Mouse (Mus musculus) limb, embryonic 14.5 days (tissue): ENCODE measurements around the gene Rnf103. TPM values are rescaled to one million over a fixed set of nuclear protein-coding genes. Genes with fewer than 3 reads are reported as not detected.

Experiments
- ATAC-seq: fragments of 200-750 bp; cut with Nextera tagmentation; 2 replicates; pipeline ENCODE4 v1.8.0; 2017; ENCODE audit warnings: low read depth, moderate number of reproducible peaks, moderate TSS enrichment; ENCODE audit not compliant: low FRiP score
- DNase-seq: peaks from one replicate; pipeline ENCODE4 v3.0.0-alpha.2; 2015; ENCODE audit warnings: low spot score
- H3K27ac ChIP-seq: fragments of 300-500 bp; sonication (generic); replicated peaks from 2 replicates; pipeline ENCODE4 v1.5.1; 2014; ENCODE audit warnings: low read depth, mild to moderate bottlenecking, low read length, moderate library complexity, mixed read lengths
- H3K27me3 ChIP-seq: fragments of 300-500 bp; sonication (generic); 2 replicates; pipeline ENCODE4 v1.6.1; 2014; ENCODE audit warnings: low read length, mixed read lengths; ENCODE audit not compliant: control insufficient read depth, insufficient read depth
- H3K36me3 ChIP-seq: fragments of 300-500 bp; sonication (generic); 2 replicates; pipeline ENCODE4 v1.6.1; 2014; ENCODE audit warnings: mild to moderate bottlenecking, low read length, moderate library complexity, mixed read lengths; ENCODE audit not compliant: control insufficient read depth, insufficient read depth
- H3K4me1 ChIP-seq: fragments of 300-500 bp; sonication (generic); 2 replicates; pipeline ENCODE4 v1.6.1; 2014; ENCODE audit warnings: antibody characterized with exemption, low read length, mixed read lengths; ENCODE audit not compliant: control insufficient read depth, insufficient read depth
- H3K4me2 ChIP-seq: fragments of 300-500 bp; sonication (generic); replicated peaks from 2 replicates; pipeline ENCODE4 v1.6.1; 2014; ENCODE audit warnings: low read depth, mild to moderate bottlenecking, low read length, moderate library complexity; ENCODE audit not compliant: severe bottlenecking
- H3K4me3 ChIP-seq: fragments of 300-500 bp; sonication (generic); replicated peaks from 2 replicates; pipeline ENCODE4 v1.5.1; 2014; ENCODE audit warnings: low read length
- H3K9ac ChIP-seq: fragments of 300-500 bp; sonication (generic); 2 replicates; pipeline ENCODE4 v1.6.1; 2014; ENCODE audit warnings: mild to moderate bottlenecking, low read depth, low read length, moderate library complexity; ENCODE audit not compliant: severe bottlenecking
- H3K9me3 ChIP-seq: fragments of 300-500 bp; sonication (generic); 2 replicates; pipeline ENCODE4 v1.6.1; 2016; ENCODE audit warnings: low read length; ENCODE audit not compliant: control insufficient read depth
- POLR2A ChIP-seq: fragments of 200-500 bp; IDR thresholded peaks from 2 replicates; pipeline ENCODE4 v1.8.0; 2012; ENCODE audit warnings: inconsistent platforms, mild to moderate bottlenecking, moderate library complexity, borderline replicate concordance; ENCODE audit not compliant: insufficient read depth, insufficient read length; ENCODE audit errors: extremely low read depth
- WGBS: fragments of 180-500 bp; shearing (Covaris S2); extraction: QIAGEN DNeasy Blood & Tissue Kit; methylation state at CpG from one replicate; pipeline ENCODE4 v1.1.7; 2014; 5-methylcytosine and 5-hydroxymethylcytosine counted together
- polyA plus RNA-seq, 2 experiments: library from polyadenylated mRNA; depleted of rRNA in 1 of 2; stranded (reverse) in 1 of 2; unstranded in 1 of 2; fragments of >200 nt; fragmentation: Nextera tagmentation in 1 of 2; extraction: Ambion mirVana in 1 of 2; gene quantifications; 2 replicates each; pipeline versions ENCODE4 v1.2.1 to v1.2.3; 2012 to 2014

Gene Rnf103
- polyA plus RNA-seq, 2 experiments: 15.4 to 19.8 TPM

GRCm38 (mm10) chr6:71481136-71481535 lies 12.6 kb upstream of the Rnf103 start:
- Histone ChIP-seq H3K4me2 (no peak overlapping the region), H3K4me1 (no peaks in the 10 kb centered on the region), H3K27ac (no peak overlapping the region), H3K9ac (no peak overlapping the region), H3K9me3 (no peaks in the 10 kb centered on the region), H3K4me3 (no peak overlapping the region), H3K36me3 (no peaks in the 10 kb centered on the region), H3K27me3 (no peaks in the 10 kb centered on the region)
- no peak for TF ChIP-seq POLR2A
- 76% methylated on average over 7 of the region's 7 CpGs for WGBS
- no peak for DNase-seq
- ATAC-seq: no peak

DNA sequence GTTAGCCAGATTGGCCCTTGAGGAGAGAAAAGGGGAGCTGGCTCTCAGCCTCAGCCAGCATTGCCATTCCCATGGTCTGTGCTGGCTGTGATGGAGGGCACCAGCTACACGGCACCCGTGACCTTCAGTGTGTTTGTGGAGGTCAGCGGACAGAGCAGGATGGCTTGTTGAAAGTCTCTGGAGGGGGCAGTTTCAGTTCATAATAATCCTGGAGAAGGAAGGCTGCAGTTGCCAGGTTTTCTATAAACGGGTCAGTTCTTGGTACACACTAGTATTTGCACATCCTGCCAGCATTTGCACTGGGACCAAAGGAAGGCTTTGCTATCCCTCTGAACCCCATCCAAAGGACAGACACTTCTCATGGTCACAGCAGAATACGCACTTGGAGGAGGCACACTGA lies 8.4 kb upstream of the Rnf103 start:
- H3K9me3 ChIP-seq: no peaks in the 10 kb centered on the region
- H3K9ac ChIP-seq: no peak overlapping the region
- H3K36me3 ChIP-seq: no peaks in the 10 kb centered on the region
- H3K4me3 ChIP-seq: no peak overlapping the region
- no peak overlapping the region for H3K4me2 ChIP-seq
- no peak overlapping the region for H3K27ac ChIP-seq
- ATAC-seq: no peak
- TF ChIP-seq POLR2A: no peak
- DNase-seq: no peak
- WGBS: 79% methylated on average over 5 of the region's 5 CpGs
- no peaks in the 10 kb centered on the region for H3K4me1 ChIP-seq
- H3K27me3 ChIP-seq: no peaks in the 10 kb centered on the region

DNA sequence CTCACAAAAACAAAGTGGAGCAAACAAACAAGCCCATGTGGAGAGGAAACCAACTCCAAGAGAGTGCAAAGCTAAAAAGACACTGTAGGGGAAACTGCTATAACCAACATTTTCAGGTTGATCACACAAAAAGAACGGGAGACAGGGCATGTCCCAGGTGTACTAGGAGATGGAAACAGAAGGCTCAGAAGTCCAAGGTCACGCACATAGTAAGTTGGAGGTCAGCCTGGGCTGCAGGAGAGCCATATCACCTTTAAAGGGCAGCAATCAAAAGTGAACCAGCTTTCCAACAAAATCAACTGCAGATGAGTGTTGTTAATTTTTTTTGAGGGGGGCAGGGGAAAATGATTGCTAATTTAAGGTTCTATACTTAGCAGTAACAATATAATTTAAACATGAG lies 7.5 kb upstream of the Rnf103 start:
- no peaks in the 10 kb centered on the region for H3K4me1 ChIP-seq
- WGBS: 46% methylated on average over 2 of the region's 2 CpGs
- DNase-seq (no peak), ATAC-seq (no peak)
- H3K27me3 ChIP-seq: no peaks in the 10 kb centered on the region
- no peak for TF ChIP-seq POLR2A
- H3K4me2 ChIP-seq: no peak overlapping the region
- H3K36me3 ChIP-seq: no peaks in the 10 kb centered on the region
- no peak overlapping the region for H3K4me3 ChIP-seq
- no peak overlapping the region for H3K27ac ChIP-seq
- H3K9ac ChIP-seq: no peak overlapping the region
- no peaks in the 10 kb centered on the region for H3K9me3 ChIP-seq

DNA sequence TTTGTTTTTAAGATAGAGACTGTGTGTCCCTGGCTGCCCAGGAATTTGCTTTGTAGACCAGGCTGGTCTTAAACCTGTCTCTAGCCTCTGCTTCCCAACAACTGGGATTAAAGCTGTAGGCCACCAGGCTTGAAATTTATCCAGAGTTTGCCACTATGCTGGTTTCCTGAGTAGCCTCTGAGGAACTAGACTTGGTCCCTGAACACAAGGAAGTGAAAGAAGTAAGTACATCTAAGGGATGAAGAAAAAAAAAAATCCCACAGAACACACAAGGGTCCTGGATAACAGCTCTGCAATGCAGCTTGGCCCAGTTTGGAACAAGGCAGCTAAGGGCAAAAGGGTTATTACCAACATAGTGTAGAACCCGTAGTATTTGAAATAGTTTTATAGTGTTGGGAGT lies 6.8 kb upstream of the Rnf103 start:
- ATAC-seq: no peak
- 64% methylated on average over 1 of the region's 1 CpGs for WGBS

GRCm38 (mm10) chr6:71487966-71488365 lies 5.7 kb upstream of the Rnf103 start:
- Histone ChIP-seq H3K4me2 (no peak overlapping the region), H3K9me3 (no peaks in the 10 kb centered on the region), H3K36me3 (no peaks in the 10 kb centered on the region), H3K4me3 (no peak overlapping the region), H3K4me1 (no peaks in the 10 kb centered on the region), H3K27ac (no peak overlapping the region), H3K27me3 (no peaks in the 10 kb centered on the region), H3K9ac (no peak overlapping the region)
- ATAC-seq (no peak), DNase-seq (no peak)
- 38% methylated on average over 4 of the region's 4 CpGs for WGBS
- TF ChIP-seq POLR2A: no peak

More for the DNA sequence above, 6.8 kb upstream of the Rnf103 start:
- Histone ChIP-seq H3K9ac (no peak overlapping the region), H3K27ac (no peak overlapping the region), H3K27me3 (no peaks in the 10 kb centered on the region), H3K9me3 (no peaks in the 10 kb centered on the region), H3K36me3 (no peaks in the 10 kb centered on the region), H3K4me2 (no peak overlapping the region), H3K4me1 (no peaks in the 10 kb centered on the region), H3K4me3 (no peak overlapping the region)
- no peak for DNase-seq
- no peak for TF ChIP-seq POLR2A

DNA sequence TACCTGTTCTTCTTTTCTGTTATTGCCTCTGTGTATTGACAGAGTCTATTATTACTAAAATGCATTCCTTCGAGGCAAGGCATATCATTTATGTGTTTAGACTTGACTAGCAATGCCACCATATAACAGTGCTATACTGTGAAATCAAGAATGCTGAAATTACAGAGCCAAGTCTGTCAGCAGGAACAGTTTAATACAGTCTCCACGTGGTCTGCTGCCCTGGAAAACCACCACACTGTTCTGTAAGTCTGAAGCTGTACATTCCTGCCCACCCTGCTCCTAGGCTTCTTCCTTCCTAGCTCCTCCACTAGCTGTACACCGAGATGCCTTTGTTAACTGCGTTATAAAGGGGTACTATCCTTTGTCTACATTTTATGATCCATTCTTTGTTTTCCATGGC lies 1.6 kb upstream of the Rnf103 start:
- ATAC-seq: no peak
- Histone ChIP-seq H3K4me3 (no peak overlapping the region), H3K27me3 (no peaks in the 10 kb centered on the region), H3K4me1 (peaks cover 13% of the 10 kb centered on the region), H3K4me2 (no peak overlapping the region), H3K9ac (no peak overlapping the region), H3K36me3 (no peaks in the 10 kb centered on the region), H3K9me3 (no peaks in the 10 kb centered on the region), H3K27ac (peak overlapping the region; percentile 63)
- peak; percentile 65 for DNase-seq
- no peak for TF ChIP-seq POLR2A
- 30% methylated on average over 4 of the region's 4 CpGs for WGBS
